Mouse (Mus musculus) bone marrow, adult 2 months (tissue): ENCODE measurements around the gene Sox6. TPM values are rescaled to one million over a fixed set of nuclear protein-coding genes. Genes with fewer than 3 reads are reported as not detected.

Experiments
- H3K27ac ChIP-seq: fragments of 200-500 bp; 2 replicates; pipeline ENCODE4 v1.5.1; 2012; ENCODE audit warnings: low read depth, mild to moderate bottlenecking, control low read depth, inconsistent platforms, low read length; ENCODE audit not compliant: control insufficient read depth, poor library complexity, insufficient read depth
- H3K4me1 ChIP-seq: fragments of 200-500 bp; 2 replicates; pipeline ENCODE4 v1.6.1; 2011; ENCODE audit warnings: low read length; ENCODE audit not compliant: control insufficient read depth, insufficient read depth
- H3K4me3 ChIP-seq: fragments of 200-500 bp; replicated peaks from 2 replicates; pipeline ENCODE3; 2011; ENCODE audit warnings: mild to moderate bottlenecking, low read depth, low read length, control low read depth; ENCODE audit not compliant: control insufficient read depth
- CTCF ChIP-seq: fragments of 200-500 bp; IDR thresholded peaks from 2 replicates; pipeline ENCODE4 v1.5.1; 2011; ENCODE audit warnings: low read length, control low read depth; ENCODE audit not compliant: control insufficient read depth, insufficient read depth
- POLR2A ChIP-seq: fragments of 200-500 bp; IDR thresholded peaks from 2 replicates; pipeline ENCODE4 v1.6.1; 2011; ENCODE audit warnings: low read depth, mild to moderate bottlenecking, control low read depth, low read length, borderline replicate concordance; ENCODE audit not compliant: control insufficient read depth
- WGBS: fragments of 180-500 bp; shearing (Covaris S2); methylation state at CpG from one replicate; pipeline ENCODE4 v1.1.7; 2018; 5-methylcytosine and 5-hydroxymethylcytosine counted together
- polyA plus RNA-seq: library from polyadenylated mRNA; stranded (reverse); fragments of >200 nt; gene quantifications from 2 replicates; pipeline ENCODE4 v1.2.4, GENCODE M21; 2011; ENCODE audit warnings: low replicate concordance; ENCODE audit not compliant: missing spikeins, insufficient read depth, insufficient read length

Gene Sox6
- polyA plus RNA-seq, 1 experiment: 33.0 TPM

- WGBS: 91% methylated on average over 12 of the region's 12 CpGs
- H3K4me3 ChIP-seq: no peak overlapping the region
- no peaks in the 10 kb centered on the region for H3K4me1 ChIP-seq
- H3K27ac ChIP-seq: no peak overlapping the region
- no peak for TF ChIP-seq POLR2A
- no peak for TF ChIP-seq CTCF
Measured at GRCm38 (mm10) chr7:115486431-115486830, 552.2 kb downstream of the Sox6 start.

GRCm38 (mm10) chr7:115485664-115486409 lies 552.8 kb downstream of the Sox6 start:
- Histone ChIP-seq H3K4me3 (no peak overlapping the region), H3K4me1 (no peaks in the 10 kb centered on the region), H3K27ac (no peak overlapping the region)
- TF ChIP-seq POLR2A (no peak), CTCF (no peak)
- WGBS: 83% methylated on average over 2 of the region's 2 CpGs

DNA sequence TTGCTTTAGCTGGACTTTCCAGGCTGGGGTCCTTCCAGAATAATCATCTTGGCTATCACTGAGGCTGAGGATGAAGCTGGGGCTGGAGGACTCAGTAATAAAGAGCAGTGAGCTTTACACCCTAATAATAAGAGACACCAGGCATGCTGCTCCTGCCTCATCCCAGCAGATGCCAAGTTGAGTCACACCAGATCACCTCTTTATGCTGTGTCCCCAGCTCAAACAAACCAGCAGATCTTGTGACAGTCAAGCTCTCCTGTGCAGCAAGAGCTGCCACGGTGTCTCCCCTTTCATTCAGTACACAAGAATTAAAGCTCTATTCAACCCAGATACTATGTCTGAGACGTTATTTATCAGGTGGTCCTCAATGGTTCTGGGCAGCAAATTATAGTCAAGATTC lies 560.8 kb downstream of the Sox6 start:
- Histone ChIP-seq H3K4me3 (no peak overlapping the region), H3K27ac (no peak overlapping the region), H3K4me1 (no peaks in the 10 kb centered on the region)
- WGBS: 87% methylated on average over 2 of the region's 2 CpGs
- TF ChIP-seq POLR2A (no peak), CTCF (no peak)

- H3K27ac ChIP-seq: no peak overlapping the region
- TF ChIP-seq CTCF: no peak
- no peak for TF ChIP-seq POLR2A
- WGBS: 87% methylated on average over 13 of the region's 13 CpGs
- H3K4me3 ChIP-seq: no peak overlapping the region
- no peaks in the 10 kb centered on the region for H3K4me1 ChIP-seq
Measured at GRCm38 (mm10) chr7:115476881-115477665, 561.5 kb downstream of the Sox6 start.

DNA sequence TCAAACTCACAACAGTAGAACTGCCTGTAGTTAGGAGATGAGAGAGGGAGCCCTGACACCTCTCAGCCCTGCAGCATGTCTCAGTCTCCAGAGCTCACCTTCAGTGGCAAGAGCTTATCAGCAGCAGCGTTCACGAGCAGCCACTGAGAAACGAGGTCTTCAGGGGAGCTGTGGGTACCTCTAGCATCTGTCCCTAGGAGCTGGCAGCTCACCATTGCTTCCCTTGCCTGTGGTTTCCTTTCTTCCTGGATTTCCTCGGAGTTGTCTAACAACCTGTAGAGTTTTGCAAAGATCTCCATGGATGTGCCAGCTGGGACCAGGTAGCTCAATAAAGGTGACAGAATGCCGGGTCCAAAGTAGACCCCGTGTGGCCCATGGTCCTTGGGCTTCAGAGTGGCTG lies 563.4 kb downstream of the Sox6 start:
- no peaks in the 10 kb centered on the region for H3K4me1 ChIP-seq
- no peak overlapping the region for H3K27ac ChIP-seq
- TF ChIP-seq POLR2A: no peak
- no peak for TF ChIP-seq CTCF
- no peak overlapping the region for H3K4me3 ChIP-seq
- 82% methylated on average over 6 of the region's 6 CpGs for WGBS

DNA sequence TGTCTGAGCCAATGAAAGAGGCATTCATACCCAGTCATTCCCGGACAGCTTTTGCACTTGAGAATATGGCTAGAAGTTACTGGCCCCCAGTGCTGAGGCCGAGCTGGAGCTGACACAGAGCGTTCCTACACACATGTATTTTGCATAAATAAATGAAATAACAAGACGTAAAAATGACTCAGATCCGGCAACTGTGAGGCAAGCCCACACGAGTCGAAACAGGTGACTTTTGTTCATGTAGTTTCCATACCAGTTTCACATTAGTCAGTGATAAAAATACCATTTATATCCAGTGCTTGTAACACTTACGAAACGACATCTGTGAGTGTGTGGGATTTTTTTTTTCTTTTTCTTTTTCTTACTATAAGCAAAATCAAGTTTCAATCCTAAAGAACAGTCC lies 564.5 kb downstream of the Sox6 start:
- Histone ChIP-seq H3K4me1 (no peaks in the 10 kb centered on the region), H3K27ac (no peak overlapping the region), H3K4me3 (no peak overlapping the region)
- TF ChIP-seq POLR2A (no peak), CTCF (no peak)
- WGBS: 87% methylated on average over 9 of the region's 9 CpGs

DNA sequence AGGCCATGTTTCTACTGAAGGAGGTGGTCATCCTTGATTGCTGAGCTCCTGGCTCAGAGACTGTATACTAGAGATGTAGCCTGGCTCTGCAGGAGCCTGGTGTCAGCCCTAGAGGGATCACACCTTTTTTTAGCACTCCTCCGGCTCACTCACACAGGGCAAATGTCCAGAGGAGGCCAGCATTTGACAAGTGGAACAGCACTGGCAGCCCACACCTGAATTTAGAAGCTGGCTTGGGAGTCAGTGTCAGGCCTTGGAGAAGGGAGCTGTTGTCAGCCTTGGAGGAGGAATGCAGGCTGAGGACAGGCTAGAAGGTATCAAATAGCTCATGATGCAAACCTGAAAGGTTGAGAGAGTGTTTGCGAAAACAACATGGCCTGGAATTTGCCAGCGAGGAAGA lies 565.7 kb downstream of the Sox6 start:
- Histone ChIP-seq H3K4me3 (no peak overlapping the region), H3K27ac (no peak overlapping the region), H3K4me1 (no peaks in the 10 kb centered on the region; the same call in 1 of the 2 replicates)
- TF ChIP-seq POLR2A: no peak
- no peak for TF ChIP-seq CTCF
- WGBS: 84% methylated on average over 3 of the region's 3 CpGs

GRCm38 (mm10) chr7:115471521-115471920 lies 567.1 kb downstream of the Sox6 start:
- Histone ChIP-seq H3K27ac (no peak overlapping the region), H3K4me3 (no peak overlapping the region), H3K4me1 (no peaks in the 10 kb centered on the region; the same call in 1 of the 2 replicates)
- 72% methylated on average over 3 of the region's 3 CpGs for WGBS
- TF ChIP-seq POLR2A: no peak
- no peak for TF ChIP-seq CTCF

- TF ChIP-seq CTCF: no peak
- no peak for TF ChIP-seq POLR2A
- Histone ChIP-seq H3K4me1 (no peaks in the 10 kb centered on the region; the same call in 1 of the 2 replicates), H3K27ac (no peak overlapping the region), H3K4me3 (no peak overlapping the region)
- WGBS: 87% methylated on average over 6 of the region's 6 CpGs
Measured at GRCm38 (mm10) chr7:115466811-115467210, 571.8 kb downstream of the Sox6 start.
